Mouse (Mus musculus): Measurements from ENCODE around the gene Alkal2.

DNA sequence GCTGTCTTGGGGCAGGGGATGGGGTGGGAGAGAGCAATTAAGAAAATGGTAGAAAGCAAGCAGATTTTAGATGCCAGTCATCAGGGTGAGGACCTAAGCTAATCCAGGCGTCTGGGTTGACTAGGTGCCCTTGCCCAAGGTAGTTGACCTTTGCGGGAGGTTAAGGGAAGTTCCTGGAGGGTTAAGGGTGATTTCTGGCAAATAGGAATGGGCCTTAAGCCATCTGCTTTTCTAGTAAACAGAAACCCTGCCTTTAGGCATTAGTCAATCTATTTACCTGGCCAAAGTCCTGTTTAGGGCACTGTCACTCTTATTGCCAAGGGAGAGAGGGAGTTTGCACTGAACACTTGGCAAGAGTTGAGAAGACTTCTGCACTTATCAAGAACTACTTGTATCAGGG is 52.8 kb downstream of the Alkal2 start:
- TF ChIP-seq GATA1 (IDR thresholded peaks at IDR 0.05; ENCODE audit: low read length) (no peak), TAL1 (IDR thresholded peaks at IDR 0.05; ENCODE audit: low read length) (no peak)

All from erythroblast, embryonic 14.5 days (primary cell).